Mouse (Mus musculus): ENCODE data around the gene Kdm4d.
"Not testable (repeated sequence)": the region's sequence is repeated elsewhere in the genome, so short reads cannot be mapped to it uniquely, and the experiment has no call there.

Kdm4d gene

GRCm38 (mm10) chr9:14451120-14451519 is 49.2 kb downstream of the Kdm4d start:
- in situ Hi-C loops (cut with MboI), result not testable (repeated sequence)

DNA sequence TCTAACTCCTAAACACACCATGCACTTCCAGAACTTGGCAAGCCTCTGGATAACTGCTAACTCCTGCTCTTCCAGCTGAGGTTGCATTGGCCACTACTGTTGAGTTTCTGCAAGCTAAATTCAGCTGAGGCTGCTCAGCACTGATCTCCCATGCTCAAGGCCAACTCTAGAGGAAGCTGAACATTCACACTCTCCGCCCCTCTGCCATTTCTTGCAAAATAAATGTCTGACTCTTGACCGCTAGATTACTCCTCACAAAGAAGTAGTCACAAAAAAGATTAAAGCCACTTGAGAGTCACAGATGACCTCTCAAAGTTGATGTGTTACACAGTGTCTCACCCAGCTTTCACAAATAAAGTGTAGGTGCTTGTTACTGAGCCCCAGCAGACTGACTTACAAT is 53.2 kb downstream of the Kdm4d start:
- in situ Hi-C loops (cut with MboI), result not testable (repeated sequence)

GRCm38 (mm10) chr9:14440347-14440746 is 59.9 kb downstream of the Kdm4d start:
- in situ Hi-C loops (cut with MboI), result no loop called here

DNA sequence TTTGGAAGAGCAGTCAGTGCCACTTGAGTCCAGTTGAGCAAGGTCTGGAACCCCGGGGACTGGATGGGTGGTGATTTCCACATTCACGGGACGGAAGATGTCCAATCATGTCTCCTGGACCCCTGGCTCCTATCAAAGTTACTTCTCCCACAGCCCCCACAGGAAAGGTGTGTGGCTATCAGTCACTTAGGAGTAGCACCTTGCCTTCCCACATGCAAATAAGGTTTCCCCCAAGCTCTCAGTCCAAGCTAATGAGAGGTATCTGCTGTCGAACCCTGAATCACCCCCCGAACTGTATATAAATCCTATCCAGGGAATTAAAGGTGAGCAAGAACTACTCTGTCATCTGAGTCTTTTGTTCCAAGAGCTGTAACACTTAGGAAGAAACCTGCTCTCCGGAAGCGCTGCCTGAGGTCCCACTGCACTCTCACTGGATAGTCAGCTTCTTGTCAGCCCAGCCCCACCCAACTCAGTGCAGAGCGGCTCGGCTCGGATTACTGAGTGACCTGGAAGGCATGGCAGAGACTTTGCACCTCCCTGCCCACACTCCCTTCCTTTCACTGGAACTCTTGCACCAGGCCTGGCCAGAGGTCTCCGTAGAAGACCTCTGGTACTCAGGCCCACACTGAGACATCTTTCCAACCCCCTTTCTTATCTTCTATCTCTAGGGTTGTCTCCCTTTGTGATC is 66.9 kb downstream of the Kdm4d start:
- in situ Hi-C loops (cut with MboI), result no loop called here
